Mouse (Mus musculus) bone marrow, adult 2 months (tissue): Measurements from ENCODE around the gene Olfr314.
"Not testable (repeated sequence)": the region's sequence is repeated elsewhere in the genome, so short reads cannot be mapped to it uniquely, and the experiment has no call there.

ENCODE experiments used
- CTCF ChIP-seq: fragments of 200-500 bp; IDR thresholded peaks from 2 replicates; pipeline ENCODE4 v1.5.1; 2011; ENCODE audit warnings: low read length, control low read depth; ENCODE audit not compliant: control insufficient read depth, insufficient read depth
- POLR2A ChIP-seq: fragments of 200-500 bp; IDR thresholded peaks from 2 replicates; pipeline ENCODE4 v1.6.1; 2011; ENCODE audit warnings: low read depth, mild to moderate bottlenecking, control low read depth, low read length, borderline replicate concordance; ENCODE audit not compliant: control insufficient read depth

DNA sequence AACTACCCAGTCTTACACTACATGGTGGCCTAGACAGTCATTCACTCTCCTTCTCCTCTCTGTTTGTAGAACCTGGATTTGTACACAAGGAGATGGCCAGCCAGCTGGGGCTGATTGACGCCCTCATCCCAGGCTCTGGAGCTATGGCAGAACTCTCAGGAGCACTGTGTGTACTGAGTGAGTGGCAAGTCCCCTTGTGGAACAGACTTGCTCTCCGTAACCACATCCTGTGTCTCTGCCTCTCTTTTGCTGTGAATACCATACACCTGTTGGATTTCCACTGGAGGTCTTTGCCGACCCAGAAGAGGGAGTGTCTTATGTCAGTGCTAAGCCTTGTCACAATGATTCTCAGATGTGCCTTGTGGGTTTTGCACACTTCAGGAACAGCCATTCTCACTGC is 49.8 kb downstream of the Olfr314 start:
- TF ChIP-seq CTCF, POLR2A: not testable (repeated sequence)
